Mouse (Mus musculus): ENCODE results near the gene Specc1l.

GRCm38 (mm10) chr10:75318206-75318605, 106.3 kb downstream of the Specc1l start:
- TF ChIP-seq CTCF (IDR thresholded peaks at IDR 0.05) (no peak), EP300 (IDR thresholded peaks at IDR 0.05; ENCODE audit: insufficient read depth, low read depth, low read length) (no peak)

Measured in heart, adult 2 months (tissue).